Mouse (Mus musculus): ENCODE data around the gene Hhatl. TPM values are rescaled to one million over a fixed set of nuclear protein-coding genes. Genes with fewer than 3 reads are reported as not detected.

The Hhatl gene
- polyA plus RNA-seq (2012; rRNA removed) (1.9 and 2.0 TPM in 2 replicates), polyA plus RNA-seq (2014; fragmentation: Nextera tagmentation; extraction: Ambion mirVana) (1.1 and 1.7 TPM in 2 replicates)

GRCm38 (mm10) chr9:121791757-121792521 is at the start of gene Hhatl:
Hhatl (minus strand) TSS chr9:121792507.
- Histone ChIP-seq H3K27ac (replicated peaks; ENCODE audit: low read depth, low read length) (no peak within 1 kb of the TSS), H3K27me3 (ENCODE audit: control insufficient read depth, insufficient read depth, low read length) (no peaks in the 10 kb centered on the region), H3K4me3 (replicated peaks; ENCODE audit: low read length) (no peak within 1 kb of the TSS), H3K9me3 (ENCODE audit: control insufficient read depth, low read length) (no peaks in the 10 kb centered on the region), H3K36me3 (ENCODE audit: control insufficient read depth, insufficient read depth, low read length) (no peaks in the 10 kb centered on the region), H3K4me1 (ENCODE audit: control insufficient read depth, insufficient read depth, low read length) (peaks cover 3% of the 10 kb centered on the region; the same call in 1 of the 2 replicates), H3K4me2 (replicated peaks; ENCODE audit: low read depth, low read length, severe bottlenecking) (no peak within 1 kb of the TSS; the same call in 1 of the 2 replicates), H3K9ac (ENCODE audit: low read depth, low read length, severe bottlenecking) (no peak within 1 kb of the TSS)
- WGBS = 56% methylated on average over 19 of the region's 24 CpGs
- TF ChIP-seq POLR2A (IDR thresholded peaks at IDR 0.05; ENCODE audit: borderline replicate concordance, extremely low read depth, insufficient read depth, insufficient read length) = no peak
- ATAC-seq (ENCODE audit: low FRiP score, low read depth) (peak; percentile 16), DNase-seq (ENCODE audit: low spot score) (no peak)

- H3K4me1 ChIP-seq (ENCODE audit: control insufficient read depth, insufficient read depth, low read length) = no peaks in the 10 kb centered on the region
- no peaks in the 10 kb centered on the region for H3K27me3 ChIP-seq (ENCODE audit: control insufficient read depth, insufficient read depth, low read length)
- no peak overlapping the region for H3K27ac ChIP-seq (replicated peaks; ENCODE audit: low read depth, low read length)
- H3K4me3 ChIP-seq (replicated peaks; ENCODE audit: low read length) = peak overlapping the region; percentile 46
- TF ChIP-seq POLR2A (IDR thresholded peaks at IDR 0.05; ENCODE audit: borderline replicate concordance, extremely low read depth, insufficient read depth, insufficient read length) = no peak
- no peaks in the 10 kb centered on the region for H3K9me3 ChIP-seq (ENCODE audit: control insufficient read depth, low read length)
- H3K36me3 ChIP-seq (ENCODE audit: control insufficient read depth, insufficient read depth, low read length) = no peaks in the 10 kb centered on the region
- DNase-seq (ENCODE audit: low spot score) (no peak), ATAC-seq (ENCODE audit: low FRiP score, low read depth) (peak; percentile 21; the same call in 1 of the 2 replicates)
- H3K4me2 ChIP-seq (replicated peaks; ENCODE audit: low read depth, low read length, severe bottlenecking) = peak overlapping the region; percentile 90
- 42% methylated on average over 7 of the region's 7 CpGs for WGBS
- H3K9ac ChIP-seq (ENCODE audit: low read depth, low read length, severe bottlenecking) = peak overlapping the region; percentile 56
These were observed 47.3 kb upstream of the Hhatl start for GRCm38 (mm10) chr9:121839622-121839965.

GRCm38 (mm10) chr9:121838829-121839621 is 46.7 kb upstream of the Hhatl start, which contains the start of gene Ccdc13:
Ccdc13 (minus strand) TSS chr9:121839461.
- peak within 1 kb of the TSS; percentile 46 for H3K4me3 ChIP-seq (replicated peaks; ENCODE audit: low read length)
- H3K4me1 ChIP-seq (ENCODE audit: control insufficient read depth, insufficient read depth, low read length) = no peaks in the 10 kb centered on the region
- ATAC-seq (ENCODE audit: low FRiP score, low read depth) (peak; percentile 85), DNase-seq (ENCODE audit: low spot score) (peak; percentile 64)
- peak within 1 kb of the TSS; percentile 90 for H3K4me2 ChIP-seq (replicated peaks; ENCODE audit: low read depth, low read length, severe bottlenecking)
- no peaks in the 10 kb centered on the region for H3K9me3 ChIP-seq (ENCODE audit: control insufficient read depth, low read length)
- H3K27ac ChIP-seq (replicated peaks; ENCODE audit: low read depth, low read length) = no peak within 1 kb of the TSS
- H3K9ac ChIP-seq (ENCODE audit: low read depth, low read length, severe bottlenecking) = peak within 1 kb of the TSS; percentile 56
- H3K36me3 ChIP-seq (ENCODE audit: control insufficient read depth, insufficient read depth, low read length) = no peaks in the 10 kb centered on the region
- no peaks in the 10 kb centered on the region for H3K27me3 ChIP-seq (ENCODE audit: control insufficient read depth, insufficient read depth, low read length)
- no peak for TF ChIP-seq POLR2A (IDR thresholded peaks at IDR 0.05; ENCODE audit: borderline replicate concordance, extremely low read depth, insufficient read depth, insufficient read length)
- 2% methylated on average over 61 of the region's 61 CpGs for WGBS

GRCm38 (mm10) chr9:121838008-121838407 is 45.7 kb upstream of the Hhatl start:
- Histone ChIP-seq H3K9ac (ENCODE audit: low read depth, low read length, severe bottlenecking) (no peak overlapping the region), H3K36me3 (ENCODE audit: control insufficient read depth, insufficient read depth, low read length) (no peaks in the 10 kb centered on the region), H3K4me1 (ENCODE audit: control insufficient read depth, insufficient read depth, low read length) (no peaks in the 10 kb centered on the region), H3K27me3 (ENCODE audit: control insufficient read depth, insufficient read depth, low read length) (no peaks in the 10 kb centered on the region), H3K4me2 (replicated peaks; ENCODE audit: low read depth, low read length, severe bottlenecking) (no peak overlapping the region), H3K27ac (replicated peaks; ENCODE audit: low read depth, low read length) (no peak overlapping the region), H3K9me3 (ENCODE audit: control insufficient read depth, low read length) (no peaks in the 10 kb centered on the region), H3K4me3 (replicated peaks; ENCODE audit: low read length) (no peak overlapping the region)
- ATAC-seq (ENCODE audit: low FRiP score, low read depth) (no peak), DNase-seq (ENCODE audit: low spot score) (no peak)
- TF ChIP-seq POLR2A (IDR thresholded peaks at IDR 0.05; ENCODE audit: borderline replicate concordance, extremely low read depth, insufficient read depth, insufficient read length) = no peak
- WGBS = 86% methylated on average over 6 of the region's 6 CpGs

- Histone ChIP-seq H3K9me3 (ENCODE audit: control insufficient read depth, low read length) (no peaks in the 10 kb centered on the region), H3K4me2 (replicated peaks; ENCODE audit: low read depth, low read length, severe bottlenecking) (no peak overlapping the region), H3K27ac (replicated peaks; ENCODE audit: low read depth, low read length) (no peak overlapping the region), H3K9ac (ENCODE audit: low read depth, low read length, severe bottlenecking) (no peak overlapping the region), H3K4me3 (replicated peaks; ENCODE audit: low read length) (no peak overlapping the region), H3K4me1 (ENCODE audit: control insufficient read depth, insufficient read depth, low read length) (no peaks in the 10 kb centered on the region), H3K36me3 (ENCODE audit: control insufficient read depth, insufficient read depth, low read length) (no peaks in the 10 kb centered on the region), H3K27me3 (ENCODE audit: control insufficient read depth, insufficient read depth, low read length) (no peaks in the 10 kb centered on the region)
- WGBS = 83% methylated on average over 11 of the region's 11 CpGs
- DNase-seq (ENCODE audit: low spot score) (no peak), ATAC-seq (ENCODE audit: low FRiP score, low read depth) (no peak)
- no peak for TF ChIP-seq POLR2A (IDR thresholded peaks at IDR 0.05; ENCODE audit: borderline replicate concordance, extremely low read depth, insufficient read depth, insufficient read length)
These were observed 41.5 kb upstream of the Hhatl start for GRCm38 (mm10) chr9:121833825-121834224.
